Mouse (Mus musculus): ENCODE data around the gene Prr13.
A peak's percentile ranks its signal among the peaks of the same experiment; 100 is the strongest.

Prr13 gene

GRCm38 (mm10) chr15:102458904-102459317 lies at the start of gene Prr13:
Prr13 (plus strand) TSS chr15:102459028.
- DNase-seq, result peak; percentile 96

- DNase-seq, result no peak
Observed at GRCm38 (mm10) chr15:102409286-102409685, 49.5 kb upstream of the Prr13 start.

DNA sequence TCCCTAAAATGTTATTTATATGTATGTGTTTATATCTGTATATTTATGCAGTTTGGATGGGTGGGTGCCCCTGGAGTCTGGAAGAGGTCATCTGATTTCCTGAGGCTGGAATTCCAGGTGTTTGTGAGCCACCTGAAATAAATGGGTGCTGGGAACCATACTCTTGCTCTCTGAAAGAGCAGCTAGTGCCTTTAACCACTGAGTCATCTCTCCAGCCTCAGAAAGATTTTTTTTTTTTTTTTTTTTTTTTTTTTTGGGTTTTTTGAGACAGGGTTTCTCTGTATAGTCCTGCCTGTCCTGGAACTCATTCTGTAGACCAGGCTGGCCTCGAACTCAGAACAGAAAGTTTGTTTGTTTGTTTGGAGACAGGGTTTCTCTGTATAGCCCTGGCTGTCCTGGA lies 47.8 kb upstream of the Prr13 start:
- no peak for DNase-seq

DNA sequence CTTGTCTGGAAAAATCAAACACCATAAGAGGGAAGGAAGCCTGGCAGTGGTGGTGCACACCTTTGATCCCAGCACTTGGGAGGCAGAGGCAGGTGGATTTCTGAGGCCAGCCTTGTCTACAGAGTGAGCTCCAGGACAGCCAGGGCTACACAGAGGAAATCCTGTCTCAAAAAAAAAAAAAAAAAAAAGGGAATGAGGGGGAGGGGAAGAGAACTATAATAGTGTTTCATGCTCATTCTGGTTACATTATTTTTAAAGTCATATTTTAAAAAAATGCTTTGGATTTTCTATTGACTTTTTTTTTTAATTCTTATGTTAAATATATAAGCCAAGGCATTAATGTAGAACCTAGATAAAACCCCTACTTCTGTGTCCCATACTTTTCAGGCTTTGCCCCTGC lies 45.1 kb upstream of the Prr13 start:
- no peak for DNase-seq

GRCm38 (mm10) chr15:102417524-102417923 lies 41.3 kb upstream of the Prr13 start:
- no peak for DNase-seq

GRCm38 (mm10) chr15:102420986-102421385 lies 37.8 kb upstream of the Prr13 start:
- DNase-seq, result no peak

DNA sequence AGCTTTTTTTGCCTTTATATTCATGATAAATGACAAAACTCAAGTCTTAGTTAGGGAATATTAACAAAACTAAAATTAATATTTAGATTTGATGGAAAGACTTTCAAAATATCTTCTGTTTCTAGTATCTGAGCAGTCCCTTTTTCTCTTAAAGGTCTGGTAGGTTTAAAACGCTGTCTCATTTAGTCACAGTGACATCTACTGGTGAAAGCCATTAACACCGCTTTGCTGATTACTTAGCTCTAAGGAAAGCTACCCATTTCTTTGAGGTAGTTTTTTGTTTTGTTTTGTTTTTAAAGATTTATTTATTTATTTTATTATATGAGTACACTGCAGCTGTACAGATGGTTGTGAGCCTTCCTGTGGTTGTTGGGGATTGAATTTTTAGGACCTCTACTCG lies 37.4 kb upstream of the Prr13 start:
- peak; percentile 75 for DNase-seq

DNA sequence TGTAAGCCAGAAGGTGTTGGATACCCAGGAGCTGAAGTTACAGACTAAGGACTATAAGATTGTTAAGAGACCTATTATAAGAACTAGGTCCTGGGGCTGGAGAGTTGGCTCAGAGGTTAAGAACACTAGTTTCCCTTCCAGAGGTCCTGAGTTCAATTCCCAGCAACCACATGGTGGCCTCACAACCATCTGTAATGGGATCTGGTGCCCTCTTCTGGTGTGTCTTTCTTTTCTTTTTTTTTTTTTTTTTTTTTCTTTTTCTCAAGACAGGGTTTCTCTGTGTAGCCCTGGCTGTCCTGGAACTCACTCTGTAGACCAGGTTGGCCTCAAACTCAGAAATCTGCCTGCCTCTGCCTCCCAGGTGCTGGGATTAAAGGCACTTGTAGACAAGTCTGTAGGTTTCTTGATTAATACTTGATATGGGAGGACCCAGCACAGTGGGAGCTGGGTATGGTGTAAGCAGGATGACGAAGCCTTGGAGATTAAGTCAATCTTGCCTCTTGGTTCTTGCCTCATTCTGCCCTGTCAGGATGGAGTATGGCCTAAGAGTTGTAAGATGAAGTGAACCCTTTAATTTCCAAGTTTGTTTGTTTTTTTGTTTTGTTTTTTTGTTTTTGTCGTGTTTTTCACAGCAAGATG lies 35.1 kb upstream of the Prr13 start:
- no peak for DNase-seq

- DNase-seq, result no peak
Observed at GRCm38 (mm10) chr15:102424657-102425056, 34.2 kb upstream of the Prr13 start.

DNA sequence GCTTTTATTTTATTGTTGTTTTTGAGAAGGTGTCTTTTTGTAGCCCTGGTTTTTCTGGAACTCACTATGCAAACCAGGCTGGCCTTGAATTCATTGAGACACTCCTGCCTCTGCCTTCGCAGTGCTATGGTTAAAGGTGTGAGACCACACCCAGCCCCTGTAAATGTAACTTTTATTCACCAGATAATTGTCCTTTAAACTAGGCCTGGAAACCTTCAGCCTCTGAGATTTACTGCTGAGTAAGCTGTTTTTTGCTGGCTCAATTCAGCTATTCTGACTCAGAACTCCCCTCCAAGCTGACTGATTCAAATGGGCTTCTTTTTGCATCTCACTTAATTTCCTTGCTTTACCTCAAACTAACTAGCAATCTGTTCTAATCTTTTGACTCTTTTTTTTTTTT lies 31.9 kb upstream of the Prr13 start:
- DNase-seq, result no peak

GRCm38 (mm10) chr15:102432046-102432445 lies 26.8 kb upstream of the Prr13 start:
- DNase-seq, result no peak

DNA sequence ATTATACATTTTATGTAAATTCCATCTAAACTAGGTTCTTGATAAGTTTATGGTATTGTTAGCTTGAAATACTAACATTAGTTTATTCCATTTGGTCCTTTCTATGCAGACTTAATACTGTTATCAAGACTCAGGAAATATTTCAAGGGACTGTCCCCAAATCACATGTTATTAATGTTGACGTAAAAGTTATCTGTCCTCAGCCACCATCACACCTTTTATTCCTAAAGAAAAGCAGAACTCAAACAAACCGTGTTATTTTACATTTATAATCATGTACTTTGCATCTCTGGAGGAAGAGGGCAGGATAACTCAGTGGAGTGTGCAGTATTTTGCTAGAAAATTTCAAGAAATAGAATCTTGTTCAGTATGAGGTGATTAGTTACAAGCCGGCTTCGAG lies 25.7 kb upstream of the Prr13 start:
- DNase-seq, result no peak

DNA sequence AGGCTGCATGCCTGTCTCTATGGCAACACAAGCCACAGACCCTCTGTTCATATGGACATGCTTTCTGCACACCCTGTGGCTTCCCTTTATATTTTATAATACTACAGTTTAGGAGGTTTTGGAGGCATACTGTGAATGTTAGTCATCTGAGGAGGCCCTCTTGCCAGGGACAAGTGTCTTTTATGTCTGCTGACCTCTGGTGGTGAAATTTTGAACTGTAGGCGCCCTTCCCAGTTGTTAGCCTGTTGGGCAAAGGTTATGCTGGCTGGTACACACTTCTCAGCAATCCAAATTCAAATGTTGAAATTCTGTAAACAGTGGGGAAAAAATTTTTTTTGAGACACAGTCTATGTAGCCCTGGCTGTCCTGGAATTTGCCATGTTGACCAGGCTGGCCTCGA lies 16.3 kb upstream of the Prr13 start:
- peak; percentile 91 for DNase-seq

DNA sequence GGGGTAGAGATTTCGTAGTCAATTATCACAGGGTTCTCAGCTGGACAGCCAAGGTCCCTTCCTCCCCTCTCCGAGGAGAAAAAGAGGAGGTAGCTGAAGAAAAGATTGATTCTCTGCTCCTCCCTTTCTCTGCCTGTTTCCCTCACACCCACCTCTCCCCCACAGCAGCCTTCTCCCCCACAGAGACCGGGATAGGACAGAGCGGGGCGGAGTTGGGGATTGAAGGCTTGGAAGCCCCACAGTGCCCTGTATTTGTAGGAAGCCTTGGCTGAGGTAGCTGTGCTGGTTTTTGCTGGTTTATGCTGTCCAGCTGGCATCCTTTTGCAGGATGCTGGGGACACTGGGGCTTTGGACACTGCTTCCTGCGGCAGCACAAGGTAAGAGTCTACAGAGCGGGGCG lies 13.7 kb upstream of the Prr13 start, which contains the start of gene Amhr2:
Gene Amhr2, plus strand, starts transcription at position 222 of the 400 bp plus-strand sequence.
- no peak for DNase-seq

GRCm38 (mm10) chr15:102446448-102446847 lies 12.4 kb upstream of the Prr13 start:
- no peak for DNase-seq

DNA sequence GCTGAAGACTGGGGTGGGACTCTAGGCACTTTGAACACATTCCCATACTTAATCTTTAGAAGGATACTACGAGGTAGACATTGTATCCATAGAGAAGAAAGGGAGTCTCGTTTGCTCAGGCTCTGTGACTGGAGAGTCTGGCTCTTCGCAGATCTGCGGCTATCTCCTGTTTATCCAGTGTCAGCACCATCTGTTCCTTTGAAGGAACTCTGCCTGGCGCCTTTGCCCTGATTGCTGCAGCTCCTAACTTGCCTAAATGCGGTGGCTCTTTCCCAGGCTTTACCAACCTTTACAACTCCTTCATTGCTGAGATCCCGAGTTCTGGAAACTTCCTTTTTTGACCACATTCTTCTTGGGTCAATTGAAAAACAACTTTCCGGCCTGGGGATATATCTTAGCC lies 9.5 kb upstream of the Prr13 start:
- no peak for DNase-seq

GRCm38 (mm10) chr15:102450928-102451327 lies 7.9 kb upstream of the Prr13 start:
- DNase-seq, result peak; percentile 62

DNA sequence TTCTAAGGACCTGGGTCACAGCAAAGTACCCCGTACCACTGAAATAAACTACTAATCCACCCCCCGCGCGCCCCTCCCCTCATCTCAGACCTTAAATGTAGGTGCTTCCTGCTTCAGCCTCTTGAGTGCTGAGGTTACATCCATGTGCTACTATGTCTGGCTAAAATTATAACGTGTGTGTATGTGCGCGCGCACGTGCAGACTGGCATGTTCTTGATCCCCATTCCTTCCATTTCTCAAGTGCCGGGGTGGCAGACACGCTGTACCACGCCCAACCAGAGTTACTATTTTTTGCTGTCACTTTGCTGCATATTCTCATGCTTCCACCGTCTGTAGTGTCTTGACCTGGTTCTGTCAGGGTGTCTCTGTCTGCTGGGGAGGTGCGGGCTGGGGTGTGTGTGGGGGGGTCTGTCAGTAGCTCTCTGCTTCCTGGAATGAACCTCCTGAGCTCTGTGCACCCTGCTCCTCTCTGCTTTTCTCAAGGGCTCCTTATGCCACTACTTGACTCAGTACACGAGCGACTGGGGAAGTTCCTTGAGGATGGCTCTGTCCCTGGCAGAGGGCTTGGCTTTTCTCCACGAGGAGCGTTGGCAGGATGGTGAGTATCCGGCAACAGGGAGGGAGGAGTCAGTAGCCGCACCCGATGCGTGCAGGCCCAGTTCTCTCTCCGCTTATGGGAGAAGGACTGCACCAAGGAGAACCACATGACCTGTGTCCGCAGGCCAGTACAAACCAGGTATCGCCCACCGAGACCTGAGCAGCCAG lies 7.0 kb upstream of the Prr13 start:
- peak; percentile 44 for DNase-seq

DNA sequence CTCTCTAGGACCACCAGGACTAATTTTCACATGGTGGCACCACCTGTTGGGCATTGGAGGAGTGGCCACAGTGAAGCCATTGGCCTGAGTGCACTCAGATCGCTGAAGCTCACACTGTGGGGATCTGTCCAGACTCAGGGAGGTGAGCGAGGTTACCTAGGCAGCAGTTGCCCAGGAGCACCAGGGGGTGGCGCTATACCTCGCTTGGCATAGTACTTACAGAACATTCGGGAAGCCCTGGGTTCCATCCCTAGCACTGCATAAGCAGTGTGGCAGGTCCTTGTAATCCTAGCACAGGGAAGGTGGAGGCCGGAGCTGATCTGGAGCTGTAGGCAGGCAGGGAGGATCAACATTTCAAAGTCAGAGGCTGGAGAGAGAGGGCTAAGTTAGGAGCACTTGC lies 2.8 kb upstream of the Prr13 start:
- no peak for DNase-seq

GRCm38 (mm10) chr15:102458050-102458736 lies 635 bp upstream of the Prr13 start:
- no peak for DNase-seq

DNA sequence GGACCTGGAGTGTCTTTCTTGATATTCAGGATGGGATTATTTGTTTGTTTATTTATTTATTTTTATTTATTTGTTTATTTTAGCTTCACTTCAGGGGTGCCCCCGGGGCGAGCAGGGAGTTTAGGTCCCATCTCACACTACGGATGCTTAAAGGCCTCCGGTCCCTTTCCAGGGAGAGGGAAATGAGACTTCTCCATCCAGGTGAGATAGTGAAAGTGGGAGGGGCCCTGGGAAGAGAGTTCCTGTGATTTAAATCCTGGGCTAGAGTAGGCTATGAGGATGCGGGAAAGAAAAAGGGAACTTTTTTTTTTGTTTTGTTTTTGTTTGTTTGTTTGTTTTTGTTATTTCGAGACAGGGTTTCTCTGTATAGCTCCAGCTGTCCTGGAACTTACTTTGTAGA lies 553 bp downstream of the Prr13 start:
- no peak for DNase-seq

DNA sequence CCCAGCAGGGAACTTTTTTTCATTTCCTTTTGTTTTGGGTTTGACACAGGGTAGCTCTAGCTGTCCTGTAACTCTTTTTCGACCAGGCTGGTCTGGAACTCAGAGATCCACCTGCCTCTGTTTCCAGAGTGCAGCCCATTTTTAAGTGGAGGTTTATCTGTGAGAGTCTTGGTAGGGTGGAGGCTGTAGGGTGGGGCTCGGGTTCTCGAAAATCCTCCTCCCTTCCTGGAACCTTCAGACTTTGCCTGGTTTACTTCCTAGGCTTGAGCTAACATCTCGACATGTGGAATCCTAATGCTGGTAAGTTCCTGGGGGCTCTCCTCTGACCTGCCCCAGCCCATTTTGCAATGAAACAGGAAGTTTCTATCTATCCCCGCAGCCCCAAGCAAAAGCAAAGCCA lies 1.0 kb downstream of the Prr13 start:
- DNase-seq, result no peak

GRCm38 (mm10) chr15:102460409-102460808 lies 1.6 kb downstream of the Prr13 start:
- no peak for DNase-seq

DNA sequence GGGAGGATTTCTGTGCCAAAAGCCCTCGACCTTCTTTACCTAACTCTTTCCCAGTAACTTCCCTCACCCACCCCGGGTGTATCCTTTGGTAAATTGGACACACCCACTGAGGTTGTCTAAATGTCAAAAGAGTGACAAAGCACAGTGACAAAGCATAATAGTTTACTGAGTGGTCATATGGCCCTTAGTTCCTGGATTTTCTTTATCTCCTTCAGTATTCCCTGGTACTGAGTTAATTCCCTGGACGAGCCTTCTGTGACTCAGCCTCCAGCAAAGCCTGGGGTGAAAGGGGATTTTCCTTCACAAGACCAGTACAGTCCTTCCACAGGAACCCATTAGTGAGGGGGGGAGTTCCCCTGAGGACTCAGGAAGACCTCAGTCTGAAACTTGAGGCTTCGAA lies 2.1 kb downstream of the Prr13 start:
- DNase-seq, result no peak
